Mouse (Mus musculus): Measurements from ENCODE around the gene Ndufb4. TPM values are rescaled to one million over a fixed set of nuclear protein-coding genes. Genes with fewer than 3 reads are reported as not detected.
A peak's percentile ranks its signal among the peaks of the same experiment; 100 is the strongest.

Ndufb4 gene
- polyA plus RNA-seq, 1 experiment from 2014 or later: 57.1 TPM

DNA sequence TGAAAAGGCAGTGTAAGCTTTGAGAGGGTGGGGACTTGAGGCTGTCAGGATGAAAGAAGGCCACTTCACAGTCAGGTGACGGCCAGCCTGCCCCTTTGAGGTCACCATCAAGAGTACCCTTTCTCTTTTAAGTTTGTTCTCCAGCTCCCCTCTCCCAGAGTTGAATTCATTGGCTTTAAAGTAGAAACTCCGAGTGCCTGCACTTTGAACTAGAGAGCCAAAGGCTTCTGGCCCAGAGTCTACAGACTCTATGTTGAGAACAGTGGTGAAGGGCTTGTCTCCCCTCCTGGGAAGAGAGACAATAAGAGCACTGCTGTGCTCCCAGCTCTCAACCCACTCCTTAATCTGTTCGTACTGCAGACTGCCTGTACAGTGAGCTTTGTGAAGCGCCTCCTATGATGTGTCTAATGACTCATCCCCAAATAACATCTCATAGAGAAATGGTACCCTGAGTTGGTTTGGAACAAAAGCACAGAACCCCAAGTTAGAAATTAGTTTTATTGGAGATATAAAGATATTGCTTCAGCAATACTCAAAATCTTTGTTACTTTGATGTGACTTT is 27.8 kb downstream of the Ndufb4 start:
- H3K4me1 ChIP-seq: no peaks in the 10 kb centered on the region
- 55% methylated on average over 4 of the region's 4 CpGs for WGBS
- H3K9me3 ChIP-seq (replicated peaks): no peaks in the 10 kb centered on the region
- H3K36me3 ChIP-seq: no peaks in the 10 kb centered on the region
- H3K9ac ChIP-seq: no peak overlapping the region
- H3K4me3 ChIP-seq (replicated peaks): no peak overlapping the region
- H3K27ac ChIP-seq: no peak overlapping the region
- ATAC-seq (replicated peaks; ENCODE audit: low FRiP score): no peak
- no peaks in the 10 kb centered on the region for H3K27me3 ChIP-seq
- no peak overlapping the region for H3K4me2 ChIP-seq

DNA sequence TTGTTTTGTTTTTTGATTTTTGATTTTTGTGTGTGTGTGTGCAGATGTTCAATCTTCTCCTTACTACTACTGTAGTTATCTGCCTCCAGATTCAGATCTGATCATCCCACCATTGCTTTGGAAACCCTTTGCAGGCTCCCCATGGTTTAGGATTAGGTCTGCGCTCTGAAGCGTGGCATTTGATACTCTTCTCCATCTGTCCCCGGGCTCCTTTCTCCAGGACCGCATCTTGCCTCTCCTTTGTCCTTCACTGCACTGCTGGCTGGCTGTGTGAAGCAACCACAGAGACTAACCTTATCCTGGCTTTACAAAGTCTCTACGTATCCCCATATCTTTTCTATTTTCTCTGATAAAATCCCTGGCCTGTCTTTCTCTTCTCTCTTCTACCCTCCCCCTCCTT is 31.3 kb downstream of the Ndufb4 start:
- 78% methylated on average over 5 of the region's 5 CpGs for WGBS
- no peaks in the 10 kb centered on the region for H3K36me3 ChIP-seq
- H3K27me3 ChIP-seq: no peaks in the 10 kb centered on the region
- H3K4me2 ChIP-seq: no peak overlapping the region
- H3K4me1 ChIP-seq: peaks cover 4% of the 10 kb centered on the region; the same call in 1 of the 2 replicates
- H3K27ac ChIP-seq: no peak overlapping the region
- H3K9me3 ChIP-seq (replicated peaks): no peaks in the 10 kb centered on the region
- H3K4me3 ChIP-seq (replicated peaks): no peak overlapping the region
- no peak overlapping the region for H3K9ac ChIP-seq
- ATAC-seq (replicated peaks; ENCODE audit: low FRiP score): no peak

DNA sequence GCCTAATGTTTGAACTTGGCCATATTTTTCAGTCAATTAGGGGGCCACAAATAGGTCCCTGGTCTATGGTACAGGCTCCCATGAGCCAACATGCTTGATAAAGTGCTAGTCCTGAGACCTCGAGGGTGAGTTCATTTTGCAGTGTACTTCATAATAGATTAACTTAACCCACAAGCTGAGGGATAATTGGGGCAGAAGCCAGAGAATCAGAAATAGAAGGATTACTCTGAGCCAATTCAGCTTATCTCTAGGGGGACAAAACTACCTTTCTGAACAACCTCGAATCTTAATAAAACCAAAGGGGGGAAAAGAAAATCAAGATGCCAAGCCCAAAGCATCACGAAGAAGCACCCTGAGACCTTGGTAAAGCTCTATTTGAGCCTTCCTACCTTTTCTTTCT is 31.9 kb downstream of the Ndufb4 start:
- Histone ChIP-seq H3K9me3 (replicated peaks) (no peaks in the 10 kb centered on the region), H3K4me1 (peaks cover 9% of the 10 kb centered on the region), H3K4me2 (no peak overlapping the region), H3K27ac (no peak overlapping the region), H3K4me3 (replicated peaks) (no peak overlapping the region), H3K9ac (no peak overlapping the region), H3K27me3 (no peaks in the 10 kb centered on the region), H3K36me3 (no peaks in the 10 kb centered on the region)
- 84% methylated on average over 3 of the region's 3 CpGs for WGBS
- no peak for ATAC-seq (replicated peaks; ENCODE audit: low FRiP score)

DNA sequence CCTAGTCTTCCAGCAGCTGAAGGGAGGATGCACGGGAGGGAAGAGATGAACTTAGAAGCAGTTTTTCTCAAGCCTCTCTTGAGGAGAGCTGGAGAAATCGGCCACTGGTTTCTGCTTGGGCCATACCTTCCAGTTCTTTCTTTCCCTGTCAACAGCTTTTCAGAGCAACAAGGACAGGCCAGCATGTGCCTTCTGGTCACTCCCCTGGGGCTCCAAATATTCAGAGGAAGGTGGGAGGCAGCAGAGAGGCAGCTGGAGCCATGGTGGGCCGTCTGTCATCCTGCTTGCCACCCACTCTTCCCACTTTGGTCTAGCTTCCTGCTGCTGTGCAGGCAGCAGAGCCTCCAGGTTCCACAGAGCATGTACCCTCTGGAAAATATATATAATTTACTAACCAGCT is 36.6 kb downstream of the Ndufb4 start:
- Histone ChIP-seq H3K36me3 (no peaks in the 10 kb centered on the region), H3K4me2 (no peak overlapping the region), H3K4me3 (replicated peaks) (no peak overlapping the region), H3K9me3 (replicated peaks) (no peaks in the 10 kb centered on the region), H3K27ac (peak overlapping the region; percentile 37; the same call in 1 of the 2 replicates), H3K4me1 (peaks cover 13% of the 10 kb centered on the region), H3K9ac (no peak overlapping the region), H3K27me3 (no peaks in the 10 kb centered on the region)
- ATAC-seq (replicated peaks; ENCODE audit: low FRiP score): no peak
- 14% methylated on average over 3 of the region's 3 CpGs for WGBS

DNA sequence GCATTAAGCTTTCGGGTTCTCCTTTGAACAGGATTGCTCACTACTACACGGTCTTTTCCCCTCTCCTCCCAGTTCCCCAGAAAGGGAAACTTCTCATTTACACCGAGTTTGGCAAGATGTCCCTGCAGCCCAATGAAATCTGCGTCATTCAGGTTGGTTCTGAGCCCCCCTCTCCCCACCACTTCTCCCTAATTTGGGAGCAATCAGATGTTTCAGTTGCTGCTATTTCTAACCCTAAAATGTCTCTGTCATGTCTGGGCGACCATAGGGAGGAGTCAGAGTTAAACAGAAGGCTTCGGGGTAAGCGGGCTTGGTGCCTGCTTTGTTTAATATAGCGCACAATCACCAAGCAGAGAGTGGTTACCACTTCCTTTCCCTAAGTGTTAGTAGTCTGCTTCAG is 38.1 kb downstream of the Ndufb4 start:
- H3K27me3 ChIP-seq: no peaks in the 10 kb centered on the region
- no peak for ATAC-seq (replicated peaks; ENCODE audit: low FRiP score)
- H3K36me3 ChIP-seq: no peaks in the 10 kb centered on the region
- H3K9ac ChIP-seq: no peak overlapping the region
- no peak overlapping the region for H3K4me3 ChIP-seq (replicated peaks)
- no peak overlapping the region for H3K27ac ChIP-seq
- no peaks in the 10 kb centered on the region for H3K9me3 ChIP-seq (replicated peaks)
- H3K4me2 ChIP-seq: no peak overlapping the region
- 68% methylated on average over 8 of the region's 8 CpGs for WGBS
- H3K4me1 ChIP-seq: peaks cover 13% of the 10 kb centered on the region

DNA sequence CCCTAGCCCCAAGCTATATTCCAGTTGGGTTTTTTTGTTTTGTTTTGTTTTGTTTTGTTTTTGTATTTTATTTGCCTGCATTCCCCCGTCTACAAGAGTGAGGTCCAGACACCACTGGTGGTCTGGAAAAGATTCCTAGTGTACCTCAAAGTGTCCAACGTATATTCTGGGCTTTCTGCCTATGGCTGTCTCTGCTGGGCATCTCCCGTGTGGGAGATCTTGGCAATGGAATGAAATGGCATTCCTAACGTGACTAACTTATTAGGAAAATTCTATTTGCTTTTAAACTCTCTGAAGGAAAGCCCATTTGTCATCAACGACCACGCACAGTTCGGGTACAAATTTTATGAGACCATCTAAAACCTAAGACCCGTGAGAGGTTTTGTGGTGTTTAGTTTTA is 38.8 kb downstream of the Ndufb4 start:
- H3K27me3 ChIP-seq: no peaks in the 10 kb centered on the region
- no peak overlapping the region for H3K9ac ChIP-seq
- no peak for ATAC-seq (replicated peaks; ENCODE audit: low FRiP score)
- peaks cover 13% of the 10 kb centered on the region for H3K4me1 ChIP-seq
- H3K27ac ChIP-seq: no peak overlapping the region
- H3K9me3 ChIP-seq (replicated peaks): no peaks in the 10 kb centered on the region
- no peak overlapping the region for H3K4me3 ChIP-seq (replicated peaks)
- H3K36me3 ChIP-seq: no peaks in the 10 kb centered on the region
- WGBS: 57% methylated on average over 8 of the region's 8 CpGs
- no peak overlapping the region for H3K4me2 ChIP-seq

DNA sequence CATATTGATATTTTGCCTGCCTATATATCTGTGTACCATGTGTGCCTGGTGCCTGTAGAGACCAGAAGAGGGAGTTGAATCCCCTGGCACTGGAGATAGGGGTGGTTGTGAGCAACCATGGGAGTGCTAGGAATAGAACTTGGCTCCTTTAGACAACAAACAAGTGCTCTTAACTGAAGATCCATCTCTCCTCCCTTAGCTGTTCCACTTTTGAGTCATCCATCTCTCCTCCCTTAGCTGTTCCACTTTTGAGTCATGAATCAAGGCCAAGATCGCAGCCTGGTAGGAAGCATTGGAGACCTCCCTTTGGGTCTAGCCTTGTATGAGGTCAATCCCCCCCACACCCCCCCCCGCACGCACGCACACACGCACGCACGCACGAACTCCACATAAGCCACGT is 39.7 kb downstream of the Ndufb4 start:
- Histone ChIP-seq H3K27ac (no peak overlapping the region), H3K36me3 (no peaks in the 10 kb centered on the region), H3K4me1 (peaks cover 13% of the 10 kb centered on the region), H3K9ac (no peak overlapping the region), H3K27me3 (no peaks in the 10 kb centered on the region), H3K4me3 (replicated peaks) (no peak overlapping the region), H3K9me3 (replicated peaks) (no peaks in the 10 kb centered on the region), H3K4me2 (no peak overlapping the region)
- 89% methylated on average over 9 of the region's 9 CpGs for WGBS
- ATAC-seq (replicated peaks; ENCODE audit: low FRiP score): no peak

DNA sequence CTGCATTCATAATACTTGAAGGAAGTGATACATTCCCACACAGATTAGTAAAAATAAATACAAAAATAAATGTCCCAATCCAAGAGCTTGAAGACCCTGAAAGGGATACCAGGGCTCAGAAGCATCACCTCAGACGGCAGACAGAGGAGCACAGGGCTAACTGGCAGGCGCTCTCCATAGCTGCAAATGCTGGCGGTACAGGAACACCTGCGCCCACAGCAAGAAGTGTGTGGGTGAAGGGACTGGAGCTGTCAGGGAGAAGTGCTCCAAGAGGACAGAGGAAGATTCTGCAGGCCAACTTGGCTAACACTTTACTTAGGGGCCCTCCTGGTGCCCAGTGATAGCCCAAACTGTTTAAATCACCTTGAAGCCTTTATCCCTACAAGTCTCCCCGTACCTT is 42.2 kb downstream of the Ndufb4 start:
- ATAC-seq (replicated peaks; ENCODE audit: low FRiP score): no peak
- Histone ChIP-seq H3K4me3 (replicated peaks) (no peak overlapping the region), H3K4me2 (no peak overlapping the region), H3K27me3 (no peaks in the 10 kb centered on the region), H3K4me1 (peaks cover under 1% of the 10 kb centered on the region; the same call in 1 of the 2 replicates), H3K36me3 (no peaks in the 10 kb centered on the region), H3K27ac (no peak overlapping the region), H3K9ac (no peak overlapping the region), H3K9me3 (replicated peaks) (no peaks in the 10 kb centered on the region)
- 91% methylated on average over 5 of the region's 5 CpGs for WGBS

DNA sequence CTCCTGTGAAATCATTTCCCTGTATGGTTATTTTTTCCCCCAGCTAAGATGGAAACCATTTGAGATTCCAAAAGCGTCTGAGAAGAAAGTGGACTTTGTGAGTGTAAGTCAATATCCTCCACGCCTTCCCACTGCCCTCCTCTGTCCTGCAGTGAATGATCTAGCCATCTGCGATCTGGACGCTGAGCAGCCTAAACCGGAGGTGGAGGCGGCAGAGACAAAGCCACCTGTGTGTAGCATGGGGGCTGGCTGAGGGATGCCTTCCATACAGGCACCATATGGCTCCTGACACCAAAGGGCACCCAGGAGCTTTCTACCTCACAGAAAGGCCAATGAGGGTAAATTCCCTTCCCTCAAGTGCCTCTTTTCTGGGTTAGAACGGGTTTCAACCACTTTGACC is 43.2 kb downstream of the Ndufb4 start:
- H3K4me2 ChIP-seq: no peak overlapping the region
- H3K9ac ChIP-seq: no peak overlapping the region
- H3K27ac ChIP-seq: no peak overlapping the region
- no peaks in the 10 kb centered on the region for H3K36me3 ChIP-seq
- no peaks in the 10 kb centered on the region for H3K4me1 ChIP-seq
- no peak for ATAC-seq (replicated peaks; ENCODE audit: low FRiP score)
- H3K4me3 ChIP-seq (replicated peaks): no peak overlapping the region
- H3K9me3 ChIP-seq (replicated peaks): no peaks in the 10 kb centered on the region
- no peaks in the 10 kb centered on the region for H3K27me3 ChIP-seq
- WGBS: 66% methylated on average over 7 of the region's 7 CpGs

DNA sequence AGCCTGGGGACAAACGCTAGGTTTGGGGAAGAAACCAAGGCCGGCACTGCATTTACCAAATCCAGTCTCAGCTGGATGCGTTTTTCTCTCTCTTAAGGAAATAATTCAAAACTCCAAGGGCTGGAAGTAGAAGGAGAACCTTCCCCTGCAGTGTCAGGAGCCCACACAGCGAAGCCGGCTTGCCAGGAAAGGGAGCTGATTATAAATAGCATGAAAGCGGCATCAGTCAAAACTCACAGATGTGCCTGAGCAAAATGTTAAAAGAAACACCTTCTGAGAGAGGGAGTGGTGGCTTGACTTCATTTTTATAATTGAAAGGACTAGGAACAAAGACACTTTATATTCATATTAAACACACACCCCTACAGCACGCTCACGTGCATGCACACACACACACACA is 43.9 kb downstream of the Ndufb4 start:
- Histone ChIP-seq H3K4me1 (no peaks in the 10 kb centered on the region), H3K9me3 (replicated peaks) (no peaks in the 10 kb centered on the region), H3K27me3 (no peaks in the 10 kb centered on the region), H3K36me3 (no peaks in the 10 kb centered on the region), H3K4me2 (no peak overlapping the region), H3K27ac (no peak overlapping the region), H3K4me3 (replicated peaks) (no peak overlapping the region), H3K9ac (no peak overlapping the region)
- 88% methylated on average over 8 of the region's 8 CpGs for WGBS
- no peak for ATAC-seq (replicated peaks; ENCODE audit: low FRiP score)

DNA sequence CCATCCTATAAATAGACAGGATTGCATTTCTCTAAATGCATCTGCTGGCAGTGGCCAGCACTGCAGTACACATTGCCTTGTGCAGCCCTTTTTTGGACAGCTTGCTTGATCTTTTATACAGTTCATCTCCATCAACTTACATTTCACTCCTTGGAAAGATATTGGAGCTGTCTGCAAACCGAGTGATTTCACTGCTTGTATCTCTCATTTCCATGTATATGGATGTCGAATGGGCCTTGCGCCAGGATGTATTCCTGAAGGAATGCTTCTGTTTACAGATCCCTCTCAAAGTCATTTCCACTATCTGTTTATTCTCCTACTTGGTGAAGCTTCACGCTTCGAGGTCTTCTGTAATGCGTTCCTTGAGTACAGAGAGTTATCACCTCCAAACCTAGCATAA is 50.0 kb downstream of the Ndufb4 start:
- H3K4me2 ChIP-seq: no peak overlapping the region
- H3K9ac ChIP-seq: no peak overlapping the region
- H3K36me3 ChIP-seq: no peaks in the 10 kb centered on the region
- no peaks in the 10 kb centered on the region for H3K9me3 ChIP-seq (replicated peaks)
- no peaks in the 10 kb centered on the region for H3K27me3 ChIP-seq
- H3K4me1 ChIP-seq: no peaks in the 10 kb centered on the region
- no peak overlapping the region for H3K4me3 ChIP-seq (replicated peaks)
- no peak overlapping the region for H3K27ac ChIP-seq
- no peak for ATAC-seq (replicated peaks; ENCODE audit: low FRiP score)
- 86% methylated on average over 6 of the region's 6 CpGs for WGBS

DNA sequence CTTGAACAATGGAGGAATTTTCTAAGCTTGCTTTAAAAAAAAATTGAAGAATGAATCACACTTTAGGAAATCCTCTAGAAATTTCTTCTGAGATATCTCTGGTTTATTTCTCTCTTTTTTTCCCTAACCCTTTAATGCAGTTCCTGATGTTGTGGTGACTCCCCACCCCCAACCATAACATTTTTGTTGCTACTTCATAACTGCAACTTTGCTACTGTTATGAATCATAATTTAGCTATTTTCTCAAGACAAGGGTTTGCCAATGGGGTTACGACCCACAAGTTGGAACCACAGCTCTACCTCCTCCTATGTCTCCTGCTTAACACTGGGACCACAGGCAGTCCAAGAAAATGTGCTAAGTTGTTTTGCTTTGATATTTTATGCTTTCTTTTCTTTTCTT is 50.8 kb downstream of the Ndufb4 start:
- Histone ChIP-seq H3K27ac (no peak overlapping the region), H3K9ac (no peak overlapping the region), H3K4me3 (replicated peaks) (no peak overlapping the region), H3K9me3 (replicated peaks) (no peaks in the 10 kb centered on the region), H3K4me1 (no peaks in the 10 kb centered on the region), H3K4me2 (no peak overlapping the region), H3K36me3 (no peaks in the 10 kb centered on the region), H3K27me3 (no peaks in the 10 kb centered on the region)
- WGBS: 92% methylated on average over 1 of the region's 1 CpGs
- ATAC-seq (replicated peaks; ENCODE audit: low FRiP score): no peak

DNA sequence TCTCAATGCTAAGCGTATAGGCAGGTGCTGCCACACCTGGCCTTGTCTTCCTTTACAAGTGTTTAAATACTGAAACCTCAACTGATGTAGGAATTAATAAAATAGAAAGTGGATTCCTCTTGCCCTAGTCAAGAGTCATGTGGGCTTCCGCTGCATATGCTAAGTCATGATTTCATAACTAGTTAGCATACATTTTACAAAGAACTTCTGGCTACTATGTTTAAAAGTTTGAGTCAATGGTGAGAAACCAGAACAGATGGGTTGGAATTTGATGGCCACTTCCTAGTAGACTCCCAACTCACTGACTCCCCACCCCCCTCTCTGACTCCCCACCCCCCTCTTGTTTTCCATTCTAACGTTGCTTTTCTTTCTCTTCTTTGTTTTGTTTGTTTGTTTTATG is 54.9 kb downstream of the Ndufb4 start:
- no peak overlapping the region for H3K4me2 ChIP-seq

More for the DNA sequence above, 54.9 kb downstream of the Ndufb4 start:
- 82% methylated on average over 3 of the region's 3 CpGs for WGBS
- Histone ChIP-seq H3K27ac (no peak overlapping the region), H3K4me1 (no peaks in the 10 kb centered on the region), H3K9me3 (replicated peaks) (no peaks in the 10 kb centered on the region), H3K36me3 (no peaks in the 10 kb centered on the region), H3K4me3 (replicated peaks) (no peak overlapping the region), H3K9ac (no peak overlapping the region), H3K27me3 (no peaks in the 10 kb centered on the region)
- no peak for ATAC-seq (replicated peaks; ENCODE audit: low FRiP score)

All from kidney, embryonic 15.5 days (tissue).